Mouse (Mus musculus): ENCODE measurements around the gene Olfr1154.

Gene Olfr1154

DNA sequence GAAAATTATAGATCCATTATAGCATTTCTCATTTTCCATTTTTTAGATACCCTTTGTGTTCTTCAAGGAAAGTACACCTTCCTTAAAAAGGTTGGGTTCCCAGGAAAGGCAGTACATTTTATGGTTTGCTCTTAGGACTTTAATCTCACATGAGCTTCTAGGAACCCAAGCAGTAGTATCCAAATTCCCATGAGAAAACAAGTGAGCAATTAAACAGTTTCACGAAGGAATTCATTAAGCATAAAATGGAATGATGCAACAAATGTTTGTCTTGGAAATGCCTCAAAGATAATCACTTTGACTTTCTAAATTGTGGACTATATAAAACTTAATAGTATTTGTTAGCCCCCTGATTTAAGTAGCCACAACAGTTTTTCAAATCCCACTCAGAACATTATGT, at the start of gene Olfr1154:
TSS of gene Olfr1154 (minus strand) at position 101 of the 400 bp plus-strand sequence.
- no peak for DNase-seq (ENCODE audit: low spot score in 2 of 2)

DNA sequence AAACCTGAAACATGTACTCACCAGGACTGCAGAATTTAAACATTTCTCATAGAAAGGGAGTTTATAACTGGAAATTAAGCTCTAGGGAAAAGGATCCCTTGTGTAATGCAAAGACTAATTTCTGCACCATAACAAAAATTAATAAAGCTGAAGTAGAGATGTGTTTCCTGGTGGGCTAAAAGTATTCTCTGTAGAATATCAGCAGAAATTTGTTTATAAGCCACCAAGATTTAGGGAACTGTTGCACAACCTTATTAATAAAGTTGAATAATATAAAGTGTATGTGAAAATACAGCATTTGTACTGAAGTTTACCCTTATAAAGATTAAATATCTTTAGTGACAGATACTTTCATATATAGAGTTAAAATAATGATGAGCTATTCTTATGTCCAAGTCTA, 48.0 kb upstream of the Olfr1154 start, which contains the start of gene Olfr1156:
TSS of gene Olfr1156 (minus strand) at position 101 of the 400 bp plus-strand sequence.
- DNase-seq (ENCODE audit: low spot score in 2 of 2) = no peak

DNA sequence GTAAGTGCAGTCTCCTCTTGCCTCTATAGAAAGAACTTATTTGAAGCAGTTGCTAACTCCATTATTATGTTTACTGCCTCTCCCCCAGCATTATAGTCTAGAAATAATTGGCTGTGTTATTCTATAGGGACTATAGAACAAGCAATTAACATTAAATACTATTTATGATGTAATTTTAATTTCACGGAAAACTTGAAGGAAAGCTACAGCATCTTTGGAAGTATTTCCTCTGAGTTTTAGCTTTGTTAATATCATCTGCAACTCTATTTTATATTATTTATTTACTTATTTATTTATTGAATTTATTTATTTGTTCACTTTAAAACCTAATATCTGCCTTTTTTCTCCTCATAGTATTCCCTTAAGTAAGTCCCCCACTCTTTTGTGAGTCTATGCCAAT, 40.1 kb upstream of the Olfr1154 start, which contains the start of gene Olfr1155:
TSS of gene Olfr1155 (minus strand) at position 101 of the 400 bp plus-strand sequence.
- no peak for DNase-seq (ENCODE audit: low spot score in 2 of 2)

DNA sequence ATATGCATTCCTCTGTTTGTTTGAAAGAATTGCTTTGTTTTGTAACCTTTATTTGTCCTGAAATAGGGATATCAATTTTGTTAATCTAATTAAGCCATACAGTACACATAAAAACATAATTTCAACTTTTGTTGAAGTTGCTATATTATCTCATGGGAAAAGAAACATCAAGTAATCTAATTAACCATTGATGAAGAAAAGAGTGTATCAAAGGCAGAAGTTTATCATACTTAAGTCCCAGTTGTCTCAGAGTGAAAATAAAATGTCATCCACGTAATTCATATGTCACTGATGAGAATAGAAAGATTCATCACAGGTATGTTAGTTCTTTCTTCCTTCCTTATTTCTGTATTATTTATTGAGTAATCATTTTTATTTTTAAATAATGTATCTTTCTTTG, 10.3 kb downstream of the Olfr1154 start, which contains the start of gene Olfr1153:
TSS of gene Olfr1153 (plus strand) at position 301 of the 400 bp plus-strand sequence.
- DNase-seq (ENCODE audit: low spot score in 2 of 2) = no peak

DNA sequence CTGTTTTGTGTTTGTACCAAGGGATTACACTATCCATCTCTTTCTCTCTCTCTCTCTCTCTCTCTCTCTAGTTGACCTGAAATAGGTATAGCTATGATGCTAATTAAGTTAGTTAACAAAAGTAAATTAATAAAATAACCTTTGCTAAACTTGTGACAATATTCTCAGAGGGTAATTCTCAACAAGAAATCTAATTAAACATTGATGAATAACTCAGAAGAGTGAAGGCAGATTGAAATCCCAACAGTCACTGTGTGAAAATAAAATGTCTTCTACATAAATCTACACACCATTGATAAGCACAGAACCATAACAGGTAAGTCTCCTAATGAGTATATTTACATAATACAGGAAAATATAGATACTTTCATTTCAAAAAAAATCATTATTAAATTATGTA, 38.8 kb downstream of the Olfr1154 start, which contains the start of gene Olfr1152:
TSS of gene Olfr1152 (plus strand) at position 301 of the 400 bp plus-strand sequence.
- DNase-seq (ENCODE audit: low spot score in 2 of 2) = no peak

DNA sequence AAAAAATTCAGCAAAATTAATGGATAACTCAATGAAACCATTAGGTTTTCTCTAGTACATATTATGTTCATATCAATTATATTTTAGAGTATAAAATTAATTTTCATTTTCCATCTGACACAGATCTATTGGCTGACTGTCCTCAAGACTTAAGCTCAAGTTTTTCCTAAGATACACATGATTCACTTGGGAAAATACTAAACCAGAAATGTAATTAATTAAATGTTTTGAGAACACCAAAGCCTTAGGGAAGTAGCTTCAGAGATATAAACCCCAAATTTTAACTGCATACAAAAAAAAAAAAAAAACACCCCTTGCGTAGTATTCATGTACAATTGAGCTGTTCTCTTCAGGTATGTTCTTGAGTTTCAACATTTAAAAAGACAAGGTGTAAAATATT, 49.4 kb downstream of the Olfr1154 start, which contains the start of gene Olfr1151:
TSS of gene Olfr1151 (plus strand) at position 301 of the 400 bp plus-strand sequence.
- DNase-seq (ENCODE audit: low spot score in 2 of 2) = no peak
